Mouse (Mus musculus): ENCODE data around the gene Olfr718-ps1.
"Not testable (repeated sequence)": the region's sequence is repeated elsewhere in the genome, so short reads cannot be mapped to it uniquely, and the experiment has no call there.

Olfr718-ps1 gene

GRCm38 (mm10) chr5:143147481-143147880 is at the start of gene Olfr718-ps1:
Gene Olfr718-ps1 (minus strand): TSS chr5:143147581.
- DNase-seq (ENCODE audit: low spot score in 2 of 2), result no peak

GRCm38 (mm10) chr5:143196506-143196905 is 49.1 kb upstream of the Olfr718-ps1 start:
- no peak for DNase-seq (ENCODE audit: low spot score in 2 of 2)

DNA sequence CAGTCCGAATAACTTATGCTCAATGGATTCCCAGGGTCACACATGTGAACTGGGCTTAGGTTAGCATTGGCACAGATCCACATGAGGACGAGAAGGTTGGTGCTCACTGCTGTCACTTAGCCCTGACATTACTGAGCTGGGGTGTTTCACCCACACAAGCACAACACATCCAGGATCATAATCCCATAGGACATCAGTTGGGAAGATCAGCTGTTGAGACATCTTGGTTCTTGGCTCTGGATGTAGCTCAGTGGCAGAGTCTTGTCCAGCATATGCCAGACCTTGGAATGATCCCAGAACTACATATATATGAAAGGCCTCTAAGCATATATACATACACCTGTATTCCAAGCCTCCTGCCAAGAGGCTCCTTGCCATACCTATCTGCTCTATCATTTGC is 47.8 kb upstream of the Olfr718-ps1 start:
- DNase-seq (ENCODE audit: low spot score in 2 of 2), result no peak

GRCm38 (mm10) chr5:143194747-143195146 is 47.4 kb upstream of the Olfr718-ps1 start:
- not testable (repeated sequence) for DNase-seq (ENCODE audit: low spot score in 2 of 2)

DNA sequence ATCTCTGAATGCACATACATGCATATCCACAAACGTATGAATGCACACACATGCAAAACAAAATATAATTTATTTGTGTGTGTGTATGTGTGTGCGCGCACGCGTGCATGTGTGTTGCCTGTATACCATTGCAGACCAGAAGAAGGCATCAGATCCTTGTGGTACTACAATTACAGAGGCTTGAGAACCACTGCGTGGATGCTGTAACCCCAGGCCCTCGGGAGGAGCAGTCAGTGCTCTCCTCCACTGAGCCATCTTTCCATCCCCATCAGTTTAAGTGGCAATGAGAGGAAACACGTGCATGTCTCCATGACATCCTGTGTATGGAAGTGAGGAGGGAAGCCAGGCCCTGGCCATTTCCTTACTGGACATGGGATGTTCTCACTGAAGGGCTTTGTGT is 45.4 kb upstream of the Olfr718-ps1 start:
- no peak for DNase-seq (ENCODE audit: low spot score in 2 of 2)

DNA sequence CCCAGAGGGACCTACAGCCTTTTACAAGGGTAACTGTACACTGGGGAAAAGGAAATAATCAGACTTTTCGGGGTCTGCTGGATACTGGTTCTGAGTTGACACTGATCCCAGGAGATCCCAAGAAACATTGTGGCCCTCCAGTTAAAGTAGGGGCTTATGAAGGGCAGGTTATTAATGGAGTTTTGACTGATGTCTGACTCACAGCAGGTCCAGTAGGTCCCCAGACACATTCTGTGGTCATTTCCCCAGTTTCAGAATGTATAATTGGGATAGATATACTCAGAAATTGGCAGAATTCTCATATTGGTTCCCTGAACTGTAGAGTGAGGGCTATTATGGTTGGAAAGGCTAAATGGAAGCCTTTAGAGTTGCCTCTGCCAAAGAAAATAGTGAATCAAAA is 40.6 kb upstream of the Olfr718-ps1 start:
- DNase-seq (ENCODE audit: low spot score in 2 of 2), result not testable (repeated sequence)

DNA sequence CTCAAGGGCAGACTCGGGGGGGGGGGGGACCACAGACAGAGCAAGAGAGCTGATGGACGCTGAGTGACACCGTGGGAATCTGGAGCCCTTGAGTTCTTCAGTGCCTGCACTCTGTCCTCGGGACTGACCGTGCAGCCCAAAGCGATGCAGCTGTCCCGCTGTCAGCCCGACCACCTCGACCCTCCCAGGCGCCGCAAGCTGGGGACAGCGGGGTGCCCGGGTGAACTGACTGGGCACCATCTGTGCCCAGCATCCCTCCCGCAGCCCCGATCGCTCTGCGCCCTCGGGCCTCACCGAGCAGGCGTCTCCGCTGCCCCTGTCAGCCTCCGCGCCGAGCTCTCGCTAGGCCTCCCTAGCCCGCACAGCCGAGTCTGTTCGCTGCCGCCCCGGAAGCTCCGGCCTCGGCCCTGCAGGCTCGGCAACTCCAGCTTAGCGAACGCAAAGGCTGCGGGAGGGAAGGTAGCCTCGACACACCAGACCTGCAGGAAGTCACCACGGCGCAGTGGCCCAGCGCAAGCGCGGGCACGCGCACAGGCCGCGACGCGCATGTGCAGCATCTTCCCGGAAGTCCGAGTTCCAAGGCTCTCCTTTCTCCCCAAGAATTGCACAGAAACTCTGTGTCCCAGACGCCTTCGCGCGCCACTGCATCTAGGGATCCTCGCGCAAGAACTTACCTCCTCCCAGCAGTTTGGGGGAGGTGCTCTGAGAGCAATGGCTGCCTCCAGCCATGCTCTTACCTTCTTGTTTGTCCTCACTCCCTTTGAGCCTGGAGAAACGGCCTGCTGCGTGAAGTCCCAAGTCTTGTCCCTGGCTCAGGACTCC is 33.1 kb upstream of the Olfr718-ps1 start, which contains the start of the genes Rbak and Spdye4b:
Gene Rbak, minus strand, starts transcription at position 521 of the 822 bp plus-strand sequence.
Gene Spdye4b, plus strand, starts transcription at position 763 of the 822 bp plus-strand sequence.
- DNase-seq (ENCODE audit: low spot score in 2 of 2), result peak; percentile 85 to 86

- DNase-seq (ENCODE audit: low spot score in 2 of 2), result no peak
Measured at GRCm38 (mm10) chr5:143179179-143179578, 31.8 kb upstream of the Olfr718-ps1 start.

GRCm38 (mm10) chr5:143177541-143178200 is 30.3 kb upstream of the Olfr718-ps1 start:
- DNase-seq (ENCODE audit: low spot score in 2 of 2), result no peak

- DNase-seq (ENCODE audit: low spot score in 2 of 2), result no peak
Measured at GRCm38 (mm10) chr5:143175970-143176369, 28.6 kb upstream of the Olfr718-ps1 start.

GRCm38 (mm10) chr5:143165508-143166070 is 18.2 kb upstream of the Olfr718-ps1 start:
- DNase-seq (ENCODE audit: low spot score in 2 of 2), result peak; percentile 35 to 52

GRCm38 (mm10) chr5:143155534-143155933 is 8.2 kb upstream of the Olfr718-ps1 start:
- DNase-seq (ENCODE audit: low spot score in 2 of 2), result no peak

DNA sequence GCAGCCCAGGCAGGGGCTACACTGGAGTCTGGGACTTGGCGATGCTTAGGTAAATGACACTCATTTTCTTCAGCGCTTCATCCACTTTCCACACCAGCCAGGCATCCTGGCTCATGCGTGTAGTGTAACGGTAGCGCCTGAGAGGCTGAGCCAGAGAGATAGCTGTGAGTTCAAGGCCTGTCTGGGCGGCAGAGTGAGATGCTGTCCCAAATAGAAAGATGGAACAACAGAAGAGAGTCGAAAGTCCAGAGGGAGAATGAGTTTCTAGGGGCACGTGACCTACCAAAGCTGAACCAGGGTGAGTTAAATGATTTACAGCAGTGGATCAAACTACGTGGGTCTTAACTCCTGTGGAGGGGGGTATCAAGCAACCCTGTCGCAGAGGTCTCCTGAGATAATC is 6.4 kb upstream of the Olfr718-ps1 start:
- no peak for DNase-seq (ENCODE audit: low spot score in 2 of 2)

GRCm38 (mm10) chr5:143150044-143150443 is 2.7 kb upstream of the Olfr718-ps1 start:
- no peak for DNase-seq (ENCODE audit: low spot score in 2 of 2)

- DNase-seq (ENCODE audit: low spot score in 2 of 2), result no peak
Measured at GRCm38 (mm10) chr5:143149536-143149935, 2.2 kb upstream of the Olfr718-ps1 start.

DNA sequence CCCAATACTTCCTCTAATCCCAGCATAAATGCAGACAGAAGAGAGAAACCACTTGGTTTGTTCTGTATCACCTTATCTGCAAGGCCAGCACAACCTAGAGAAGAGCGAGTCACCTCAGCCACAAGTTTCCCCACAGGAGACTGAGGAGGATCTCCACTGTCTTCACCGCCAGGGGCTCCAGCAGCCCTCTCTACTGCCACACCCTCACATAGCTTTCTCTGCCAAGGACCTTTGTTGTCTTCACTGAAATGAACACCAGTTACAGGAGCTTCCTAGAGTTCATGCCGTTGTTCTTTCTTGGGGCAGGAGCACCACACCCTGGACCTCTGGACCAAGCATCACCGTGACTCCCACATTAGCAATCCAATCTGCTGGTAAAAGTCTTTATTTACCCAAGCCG is 1.3 kb upstream of the Olfr718-ps1 start:
- DNase-seq (ENCODE audit: low spot score in 2 of 2), result no peak

DNA sequence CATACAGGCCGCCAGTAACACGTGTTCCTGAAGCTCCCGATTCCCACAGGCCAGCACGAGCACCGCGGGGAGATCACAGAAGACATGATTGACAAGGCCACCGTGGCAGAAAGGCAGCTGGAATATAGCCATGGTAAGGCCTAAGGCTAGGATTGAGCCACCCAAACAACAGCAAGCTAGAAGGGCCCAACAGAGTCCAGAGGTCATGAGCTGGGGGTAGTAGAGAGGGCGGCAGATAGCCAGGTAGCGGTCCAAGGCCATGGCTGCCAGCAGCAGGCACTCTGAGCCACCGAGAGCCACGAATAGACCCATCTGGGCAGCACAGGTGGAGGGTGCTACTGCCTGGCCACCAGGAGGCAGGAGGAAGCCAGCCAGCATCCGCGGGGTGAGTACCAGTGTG is 9.8 kb downstream of the Olfr718-ps1 start:
- no peak for DNase-seq (ENCODE audit: low spot score in 2 of 2)

DNA sequence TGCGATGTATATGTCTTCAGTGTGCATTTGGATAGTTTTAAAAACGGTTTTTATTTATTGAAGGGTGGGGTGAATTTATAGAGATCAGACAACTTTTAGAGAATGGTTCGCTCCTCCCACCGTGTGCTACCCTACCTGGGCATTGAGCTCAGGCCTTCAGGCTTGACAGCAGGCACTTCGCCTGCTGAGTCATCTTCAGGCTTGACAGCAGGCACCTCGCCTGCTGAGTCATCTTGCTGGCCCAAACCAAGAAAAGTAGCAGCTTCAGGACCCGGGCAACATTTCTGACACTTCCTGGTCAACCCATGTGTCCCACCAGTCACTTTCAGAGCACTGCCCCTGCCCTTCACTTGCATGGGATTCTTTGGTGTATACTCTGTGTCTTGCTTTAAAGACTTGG is 12.3 kb downstream of the Olfr718-ps1 start:
- DNase-seq (ENCODE audit: low spot score in 2 of 2), result no peak

GRCm38 (mm10) chr5:143134216-143135010 is 13.0 kb downstream of the Olfr718-ps1 start:
- DNase-seq (ENCODE audit: low spot score in 2 of 2), result not testable (repeated sequence)

GRCm38 (mm10) chr5:143132935-143133514 is 14.4 kb downstream of the Olfr718-ps1 start:
- DNase-seq (ENCODE audit: low spot score in 2 of 2), result peak; percentile 15 to 22

- DNase-seq (ENCODE audit: low spot score in 2 of 2), result no peak
Measured at GRCm38 (mm10) chr5:143130342-143130741, 17.0 kb downstream of the Olfr718-ps1 start.
